In the genomic region with DNA sequence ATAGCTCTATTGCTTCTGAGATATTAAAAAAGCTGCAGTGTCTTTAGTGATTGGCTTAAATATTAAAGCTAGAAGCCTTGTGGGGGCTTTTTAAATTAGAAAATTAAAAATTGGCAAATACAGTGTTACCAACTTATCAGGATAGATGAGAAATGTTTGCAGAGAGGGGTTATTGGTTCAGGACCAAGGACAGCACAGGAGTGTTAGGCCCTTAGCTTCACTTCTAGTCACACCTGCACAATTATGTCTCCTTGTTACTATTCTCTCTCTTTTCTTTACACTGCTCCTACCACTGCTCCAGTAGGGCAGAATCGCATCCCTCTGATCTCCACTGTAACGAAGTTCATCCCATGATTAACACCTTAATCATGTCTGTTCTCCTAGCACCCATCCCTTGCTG, we compare ENCODE assay signal across 36 mouse cellular contexts. TPM values are rescaled to one million over a fixed set of nuclear protein-coding genes. Genes with fewer than 3 reads are reported as not detected.
DNase-seq lines count a peak whose midpoint lies in the region; ATAC-seq and TF ChIP-seq lines count a peak whose summit lies in the region.
"Had no signal": no experiment of that assay in that cellular context is flagged by ENCODE, and none has a peak within 500 bp of the region (broad histone marks: within the 10 kb centered on the region; RNA-seq: fewer than 3 reads in every experiment).

No protein-coding gene starts in this region.

- no peak overlapping the region for H3K9ac ChIP-seq in limb, embryonic 11.5 days (ENCODE audit: low read length)
- H3K9ac ChIP-seq in embryonic facial prominence, embryonic 14.5 days (ENCODE audit: low read depth, low read length), result no peak overlapping the region
- H3K9ac ChIP-seq: intestine, embryonic 15.5 days; liver, embryonic 15.5 days; lung, embryonic 15.5 days had no signal

- peak; percentile 39 for DNase-seq in limb, embryonic 11.5 days (ENCODE audit: low spot score)
- no peak for DNase-seq in limb, embryonic 10.5 days (ENCODE audit: low spot score)
- DNase-seq in NIH3T3 (ENCODE audit: low read depth), result peak; percentile 60
- peak; percentile 33 for DNase-seq in embryonic facial prominence, embryonic 14.5 days (ENCODE audit: low spot score)
- no peak for DNase-seq in adrenal gland, adult 18-20 months (ENCODE audit: low spot score in 2 of 2)
- DNase-seq in cerebellum, adult 8-10 months, result no peak
- DNase-seq: adrenal gland, adult 8-10 months; cerebellum, adult 2 months; cerebellum, postnatal 25 days; gastrocnemius, postnatal 36 days; heart, adult 2 months; heart, postnatal 14 days; kidney, adult 2 months; layer of hippocampus, postnatal 36 days; left cerebral cortex, postnatal 4 days; lung, postnatal 36 days; midbrain, embryonic 14.5 days; right cerebral cortex, adult 18-20 months; thymus, adult 2 months; thymus, postnatal 4 days had no signal

- no peak overlapping the region for H3ac ChIP-seq in myocyte (ENCODE audit: control insufficient read depth, insufficient read length)

- 84% methylated on average over 2 of the region's 2 CpGs for WGBS in limb, embryonic 11.5 days
- WGBS in limb, embryonic 10.5 days, result 86% methylated on average over 2 of the region's 2 CpGs
- WGBS in embryonic facial prominence, embryonic 14.5 days, result 69% methylated on average over 2 of the region's 2 CpGs

- TF ChIP-seq POLR2A in myocyte (IDR thresholded peaks at IDR 0.05; ENCODE audit: insufficient read length, low read depth), result no peak

- H3K27me3 ChIP-seq in limb, embryonic 11.5 days (ENCODE audit: control insufficient read depth, insufficient read depth, low read length), result no peaks in the 10 kb centered on the region
- H3K27me3 ChIP-seq in limb, embryonic 10.5 days (ENCODE audit: low read depth, poor library complexity, severe bottlenecking), result no peaks in the 10 kb centered on the region
- H3K27me3 ChIP-seq in embryonic facial prominence, embryonic 14.5 days (replicated peaks; ENCODE audit: control insufficient read depth, insufficient read depth, low read length), result no peaks in the 10 kb centered on the region
- H3K27me3 ChIP-seq in myocyte (ENCODE audit: control insufficient read depth, insufficient read depth, insufficient read length), result no peaks in the 10 kb centered on the region
- H3K27me3 ChIP-seq: intestine, embryonic 15.5 days; liver, embryonic 15.5 days; lung, embryonic 15.5 days; megakaryocyte, embryonic 14.5 days had no signal

- no peak overlapping the region for H3K27ac ChIP-seq in limb, embryonic 11.5 days (replicated peaks; ENCODE audit: low read depth, low read length)
- H3K27ac ChIP-seq in limb, embryonic 10.5 days, result no peak overlapping the region
- no peak overlapping the region for H3K27ac ChIP-seq in embryonic facial prominence, embryonic 14.5 days (replicated peaks; ENCODE audit: low read depth, low read length)
- H3K27ac ChIP-seq: heart, adult 2 months; hindbrain, embryonic 10.5 days; hindbrain, postnatal 0 days; intestine, embryonic 15.5 days; liver, embryonic 15.5 days; lung, embryonic 15.5 days had no signal

- no peaks in the 10 kb centered on the region for H3K36me3 ChIP-seq in limb, embryonic 11.5 days (ENCODE audit: control insufficient read depth, insufficient read depth, low read length)
- H3K36me3 ChIP-seq in limb, embryonic 10.5 days, result no peaks in the 10 kb centered on the region
- H3K36me3 ChIP-seq in embryonic facial prominence, embryonic 14.5 days (ENCODE audit: control insufficient read depth, insufficient read depth, low read length), result no peaks in the 10 kb centered on the region
- no peaks in the 10 kb centered on the region for H3K36me3 ChIP-seq in myocyte (ENCODE audit: control insufficient read depth, insufficient read depth)
- H3K36me3 ChIP-seq: G1E; hindbrain, embryonic 10.5 days; intestine, embryonic 15.5 days; liver, embryonic 15.5 days; lung, embryonic 15.5 days had no signal

- H3K4me2 ChIP-seq in limb, embryonic 11.5 days (ENCODE audit: low read depth, severe bottlenecking), result no peak overlapping the region
- no peak overlapping the region for H3K4me2 ChIP-seq in embryonic facial prominence, embryonic 14.5 days (ENCODE audit: low read depth, low read length)
- no peak overlapping the region for H3K4me2 ChIP-seq in myocyte (ENCODE audit: low read depth)
- H3K4me2 ChIP-seq: intestine, embryonic 15.5 days; liver, embryonic 15.5 days; lung, embryonic 15.5 days had no signal

- H3K9me3 ChIP-seq in limb, embryonic 11.5 days (ENCODE audit: control insufficient read depth, low read length), result no peaks in the 10 kb centered on the region
- no peaks in the 10 kb centered on the region for H3K9me3 ChIP-seq in limb, embryonic 10.5 days (replicated peaks)
- no peaks in the 10 kb centered on the region for H3K9me3 ChIP-seq in embryonic facial prominence, embryonic 14.5 days (ENCODE audit: control insufficient read depth, low read length)
- H3K9me3 ChIP-seq: G1E; hindbrain, embryonic 10.5 days; intestine, embryonic 15.5 days; liver, embryonic 15.5 days; lung, embryonic 15.5 days had no signal

- ATAC-seq in limb, embryonic 11.5 days (ENCODE audit: insufficient number of reproducible peaks, low FRiP score, low TSS enrichment, low read depth), result no peak
- ATAC-seq in embryonic facial prominence, embryonic 14.5 days (ENCODE audit: low read depth), result no peak
- ATAC-seq: activated CD4-positive, CD25-positive, alpha-beta regulatory T cell, adult 4 months; forebrain, embryonic 14.5 days; hindbrain, postnatal 0 days; intestine, embryonic 15.5 days had no signal

- no peaks in the 10 kb centered on the region for H3K79me2 ChIP-seq in myocyte (ENCODE audit: control insufficient read depth, insufficient read depth)

- H3K4me3 ChIP-seq in limb, embryonic 11.5 days (ENCODE audit: low read depth, low read length), result no peak overlapping the region
- H3K4me3 ChIP-seq in limb, embryonic 10.5 days, result no peak overlapping the region
- no peak overlapping the region for H3K4me3 ChIP-seq in embryonic facial prominence, embryonic 14.5 days (ENCODE audit: low read depth, low read length)
- H3K4me3 ChIP-seq in myocyte, result no peak overlapping the region
- H3K4me3 ChIP-seq: heart, adult 2 months; hindbrain, embryonic 10.5 days; intestine, embryonic 15.5 days; liver, embryonic 15.5 days; lung, embryonic 15.5 days; megakaryocyte, embryonic 14.5 days had no signal

- no peaks in the 10 kb centered on the region for H3K4me1 ChIP-seq in limb, embryonic 11.5 days (ENCODE audit: control insufficient read depth, insufficient read depth, low read length)
- peaks cover 8% of the 10 kb centered on the region for H3K4me1 ChIP-seq in limb, embryonic 10.5 days
- no peaks in the 10 kb centered on the region for H3K4me1 ChIP-seq in embryonic facial prominence, embryonic 14.5 days (ENCODE audit: control insufficient read depth, insufficient read depth, low read length)
- H3K4me1 ChIP-seq: hindbrain, embryonic 10.5 days; intestine, embryonic 15.5 days; liver, embryonic 15.5 days; lung, embryonic 15.5 days had no signal

TF ChIP-seq in myocyte, 11 proteins besides CTCF, POLR2A, EP300 and RAD21:
- TF ChIP-seq MYOD1 (IDR thresholded peaks at IDR 0.05; ENCODE audit: control insufficient read depth in 1 of 3, insufficient read length in 2 of 3, low read depth in 2 of 3) (no peak), TCF12 (IDR thresholded peaks at IDR 0.05; ENCODE audit: insufficient read depth, poor library complexity, severe bottlenecking) (no peak), CEBPB (IDR thresholded peaks at IDR 0.05; ENCODE audit: insufficient read depth, poor library complexity, severe bottlenecking) (no peak), POLR2AphosphoS2 (IDR thresholded peaks at IDR 0.05; ENCODE audit: insufficient read length, low read depth) (no peak), REST (IDR thresholded peaks at IDR 0.05; ENCODE audit: insufficient read depth, insufficient read length) (peak; percentile 80)

RNA-seq across cellular contexts. Expression of gene Poc1b, which starts 11.7 kb away (rescaled TPM):
- 48.3 and 48.4 TPM in 2 replicates for polyA plus RNA-seq in limb, embryonic 11.5 days (2014; fragmentation: Nextera tagmentation; extraction: Ambion mirVana)
- polyA plus RNA-seq in limb, embryonic 10.5 days (2016; fragmentation: Nextera tagmentation; extraction: Ambion mirVana), result 39.2 and 39.9 TPM in 2 replicates
- polyA plus RNA-seq in embryonic facial prominence, embryonic 14.5 days (2014; fragmentation: Nextera tagmentation; extraction: Ambion mirVana), result 18.9 and 22.5 TPM in 2 replicates
- polyA plus RNA-seq in myocyte (2012; fragmentation: generic; extraction: Trizol), result 8.0 TPM
- total RNA-seq in adrenal gland, adult 18-20 months (2021), result 10 to 100 TPM in 1 of 2 experiments, 1 to 10 TPM in 1; 9.5 to 12.0 TPM

RNA-seq across cellular contexts. Expression of gene Galnt4, which starts 12.8 kb away (rescaled TPM):
- 5.8 and 8.0 TPM in 2 replicates for polyA plus RNA-seq in limb, embryonic 11.5 days (2014; fragmentation: Nextera tagmentation; extraction: Ambion mirVana)
- polyA plus RNA-seq in limb, embryonic 10.5 days (2016; fragmentation: Nextera tagmentation; extraction: Ambion mirVana), result 5.7 and 6.0 TPM in 2 replicates
- polyA plus RNA-seq in embryonic facial prominence, embryonic 14.5 days (2014; fragmentation: Nextera tagmentation; extraction: Ambion mirVana), result 14.7 and 16.2 TPM in 2 replicates
- polyA plus RNA-seq in myocyte (2012; fragmentation: generic; extraction: Trizol), result 4.7 TPM
- 1 to 10 TPM; 4.0 to 6.3 TPM for total RNA-seq in adrenal gland, adult 18-20 months (2021)

RNA-seq across cellular contexts. Expression of gene Phxr2, which starts 31.0 kb away (rescaled TPM):
- not detected in 2 replicates for polyA plus RNA-seq in limb, embryonic 11.5 days (2014; fragmentation: Nextera tagmentation; extraction: Ambion mirVana)
- 0.20 TPM in 1 of 2 replicates, not detected in the other for polyA plus RNA-seq in limb, embryonic 10.5 days (2016; fragmentation: Nextera tagmentation; extraction: Ambion mirVana)
- not detected in 2 replicates for polyA plus RNA-seq in embryonic facial prominence, embryonic 14.5 days (2014; fragmentation: Nextera tagmentation; extraction: Ambion mirVana)
- polyA plus RNA-seq in myocyte (2012; fragmentation: generic; extraction: Trizol), result not detected
- total RNA-seq in adrenal gland, adult 18-20 months (2021), result not detected
- total RNA-seq: adrenal gland, adult 8-10 months; adrenal gland, postnatal 4 days; G1E; gastrocnemius, postnatal 36 days; heart, adult 2 months; heart, postnatal 14 days; hindbrain, postnatal 0 days; layer of hippocampus, postnatal 36 days; left cerebral cortex, postnatal 4 days; liver, adult 2 months had no signal
- polyA plus RNA-seq: cerebellum, adult 2 months; forebrain, embryonic 14.5 days; G1E; heart, adult 2 months; heart, embryonic 14.5 days; hindbrain, embryonic 10.5 days; hindbrain, postnatal 0 days; intestine, embryonic 15.5 days; kidney, adult 2 months; kidney, embryonic 16.5 days; large intestine, adult 2 months; liver, adult 2 months; liver, embryonic 15.5 days; lung, embryonic 15.5 days; neural tube, embryonic 11.5 days had no signal

Comparison
In these comparisons a context has a peak if more than half of its experiments do, and no peak if none do; other contexts are left out.
1. DNase-seq: peak in limb, embryonic 11.5 days (single experiment), NIH3T3 (single experiment) and embryonic facial prominence, embryonic 14.5 days (single experiment); none in limb, embryonic 10.5 days (single experiment), adrenal gland, adult 18-20 months (0 of 2) and cerebellum, adult 8-10 months (single experiment).